Mouse (Mus musculus) cerebral cortex, adult 2 months (tissue): Measurements from ENCODE around the gene Rasgef1b.

Experiments used
- WGBS: fragments of 180-500 bp; shearing (Covaris S2); methylation state at CpG from one replicate; pipeline ENCODE4 v1.1.7; 2018; 5-methylcytosine and 5-hydroxymethylcytosine counted together

Gene Rasgef1b

GRCm38 (mm10) chr5:99215207-99216157 is 513.4 kb downstream of the Rasgef1b start:
- WGBS: 70% methylated on average over 7 of the region's 7 CpGs

DNA sequence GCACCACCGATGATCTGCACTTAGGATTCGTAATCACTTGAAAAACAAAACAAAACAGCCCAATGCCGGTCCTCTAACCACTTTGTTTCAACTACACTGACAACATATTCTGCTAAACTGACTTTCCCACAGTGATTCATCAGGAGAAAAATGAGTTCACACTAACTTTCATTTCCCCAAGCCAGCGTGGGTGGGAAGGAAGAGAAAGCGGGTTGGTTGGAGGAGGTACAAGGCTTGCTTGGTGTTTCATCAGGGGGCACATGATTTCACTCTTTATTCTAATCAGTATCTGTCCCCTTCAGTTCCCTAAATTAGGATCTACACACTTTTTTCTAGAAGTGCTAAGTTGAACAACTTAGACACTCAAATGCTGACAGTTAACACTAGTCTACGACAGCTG is 514.5 kb downstream of the Rasgef1b start:
- WGBS: 39% methylated on average over 6 of the region's 6 CpGs

GRCm38 (mm10) chr5:99213211-99213610 is 515.7 kb downstream of the Rasgef1b start:
- WGBS: 62% methylated on average over 6 of the region's 6 CpGs

DNA sequence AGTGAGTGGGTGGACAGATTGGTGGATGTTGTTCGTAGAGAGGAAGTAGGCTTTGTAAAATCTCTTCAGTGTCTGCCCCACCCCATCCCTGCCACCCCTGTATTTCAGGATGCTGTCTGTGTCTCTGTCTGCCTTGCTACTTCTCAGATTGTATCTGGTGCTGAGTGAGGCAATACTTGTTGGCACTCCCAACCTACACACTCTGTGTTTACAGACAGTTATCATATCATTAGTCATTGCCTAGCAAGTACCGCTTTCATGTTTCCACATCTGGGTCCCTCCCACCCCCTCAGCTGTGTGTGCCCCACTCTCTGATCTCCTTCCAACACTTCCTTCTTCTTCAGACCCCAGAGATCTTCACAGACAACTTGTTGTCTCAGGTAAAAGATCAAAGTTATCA is 525.4 kb downstream of the Rasgef1b start:
- 51% methylated on average over 2 of the region's 2 CpGs for WGBS

GRCm38 (mm10) chr5:99202074-99202837 is 526.6 kb downstream of the Rasgef1b start:
- WGBS: 44% methylated on average over 15 of the region's 15 CpGs

DNA sequence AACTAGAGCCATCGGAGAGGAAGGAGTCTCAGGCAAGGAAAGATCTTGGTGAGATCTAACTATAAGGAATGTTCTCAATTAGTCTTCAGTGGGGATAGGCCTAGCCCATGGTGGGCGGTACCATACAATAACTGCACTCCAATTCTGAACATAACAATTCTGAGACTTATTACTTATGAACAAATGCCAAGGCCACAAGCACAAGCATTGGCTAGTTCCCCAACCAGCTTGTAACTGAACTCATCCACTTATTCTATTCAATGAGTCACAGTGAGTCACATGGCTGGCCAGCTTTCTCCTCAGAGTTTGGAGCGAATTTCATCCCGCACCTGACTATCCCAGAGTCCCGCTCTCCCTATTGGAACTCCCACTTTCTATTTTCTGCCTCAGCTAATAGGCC is 533.4 kb downstream of the Rasgef1b start:
- 95% methylated on average over 5 of the region's 5 CpGs for WGBS

- 52% methylated on average over 26 of the region's 26 CpGs for WGBS
Observed at GRCm38 (mm10) chr5:99190941-99191800, 537.7 kb downstream of the Rasgef1b start.

GRCm38 (mm10) chr5:99183637-99184036 is 545.2 kb downstream of the Rasgef1b start:
- WGBS: 96% methylated on average over 7 of the region's 7 CpGs

GRCm38 (mm10) chr5:99174608-99175385 is 554.1 kb downstream of the Rasgef1b start:
- WGBS: 86% methylated on average over 8 of the region's 8 CpGs

GRCm38 (mm10) chr5:99169836-99170235 is 559.0 kb downstream of the Rasgef1b start:
- WGBS: 86% methylated on average over 4 of the region's 4 CpGs

DNA sequence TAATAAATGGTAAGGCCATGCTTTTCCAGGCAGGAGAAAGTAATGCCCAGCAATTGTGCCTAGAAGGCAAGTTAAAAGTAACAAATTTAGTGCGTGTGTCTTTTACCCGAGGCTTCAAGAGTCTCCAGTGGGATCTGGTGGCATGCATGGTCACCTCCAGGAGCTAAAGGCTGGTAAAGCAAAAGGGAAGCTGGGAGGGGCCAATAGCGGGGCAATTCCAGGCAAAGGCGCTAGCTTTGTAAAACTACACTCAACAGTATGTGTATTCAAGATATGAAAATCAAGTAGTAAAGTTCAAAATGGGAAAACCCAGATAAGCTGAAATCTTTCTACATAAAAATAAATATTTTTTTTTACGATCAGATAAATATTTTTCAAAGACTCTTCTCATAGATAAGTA is 561.1 kb downstream of the Rasgef1b start:
- 90% methylated on average over 5 of the region's 5 CpGs for WGBS
